Mouse (Mus musculus) lung, adult 2 months (tissue): Measurements from ENCODE around the gene Gnb1.

Experiments used
- CTCF ChIP-seq: fragments of 200-500 bp; IDR thresholded peaks from 2 replicates; pipeline ENCODE4 v1.5.1; 2011; ENCODE audit warnings: mild to moderate bottlenecking, low read length, control low read depth; ENCODE audit not compliant: insufficient read depth
- POLR2A ChIP-seq: fragments of 200-500 bp; IDR thresholded peaks from 2 replicates; pipeline ENCODE4 v1.6.1; 2011; ENCODE audit warnings: low read depth, mild to moderate bottlenecking, control low read depth, low read length, borderline replicate concordance; ENCODE audit errors: extremely low read depth

GRCm38 (mm10) chr4:155559454-155559853 is 68.3 kb downstream of the Gnb1 start:
- TF ChIP-seq POLR2A (no peak), CTCF (no peak)
